Mouse (Mus musculus) left cerebral cortex, adult 11 months (tissue): ENCODE measurements around the gene Tkfc.

Experiments
- DNase-seq: peaks from one replicate; pipeline ENCODE4 v3.0.0; 2022; ENCODE audit warnings: low spot score

Gene Tkfc

GRCm38 (mm10) chr19:10605293-10605900 is at the start of gene Tkfc, which contains the start of gene Ddb1:
Gene Tkfc (minus strand): TSS chr19:10605654.
Gene Ddb1 (plus strand): TSS chr19:10605327.
- peak; percentile 98 for DNase-seq

- no peak for DNase-seq
These were observed 42.7 kb upstream of the Tkfc start for GRCm38 (mm10) chr19:10648156-10648555.

- DNase-seq: no peak
These were observed 40.2 kb upstream of the Tkfc start for GRCm38 (mm10) chr19:10645616-10646015.

GRCm38 (mm10) chr19:10640589-10641378 is 35.3 kb upstream of the Tkfc start:
- DNase-seq: no peak

- DNase-seq: no peak
These were observed 34.6 kb upstream of the Tkfc start for GRCm38 (mm10) chr19:10640080-10640479.

GRCm38 (mm10) chr19:10637840-10638239 is 32.4 kb upstream of the Tkfc start:
- no peak for DNase-seq

GRCm38 (mm10) chr19:10634872-10635318 is 29.4 kb upstream of the Tkfc start:
- DNase-seq: peak; percentile 36

GRCm38 (mm10) chr19:10634106-10634871 is 28.8 kb upstream of the Tkfc start, which contains the start of gene Vwce:
Gene Vwce (plus strand): TSS chr19:10634213.
- DNase-seq: peak; percentile 12

- no peak for DNase-seq
These were observed 3.3 kb upstream of the Tkfc start for GRCm38 (mm10) chr19:10608573-10609240.

- no peak for DNase-seq
These were observed 608 bp upstream of the Tkfc start for GRCm38 (mm10) chr19:10605901-10606622.

GRCm38 (mm10) chr19:10604534-10604933 is 920 bp downstream of the Tkfc start:
- no peak for DNase-seq

- DNase-seq: no peak
These were observed 1.6 kb downstream of the Tkfc start for GRCm38 (mm10) chr19:10603660-10604523.

GRCm38 (mm10) chr19:10602787-10603186 is 2.7 kb downstream of the Tkfc start:
- DNase-seq: peak; percentile 78

GRCm38 (mm10) chr19:10602247-10602769 is 3.1 kb downstream of the Tkfc start:
- DNase-seq: no peak

GRCm38 (mm10) chr19:10599648-10600047 is 5.8 kb downstream of the Tkfc start:
- DNase-seq: no peak

GRCm38 (mm10) chr19:10598188-10598587 is 7.3 kb downstream of the Tkfc start:
- DNase-seq: no peak

GRCm38 (mm10) chr19:10591659-10592377 is 13.6 kb downstream of the Tkfc start:
- no peak for DNase-seq

- no peak for DNase-seq
These were observed 15.2 kb downstream of the Tkfc start for GRCm38 (mm10) chr19:10590301-10590700.

- no peak for DNase-seq
These were observed 16.2 kb downstream of the Tkfc start for GRCm38 (mm10) chr19:10589127-10589857.
